Mouse (Mus musculus): Measurements from ENCODE around the gene 2310030G06Rik. TPM values are rescaled to one million over a fixed set of nuclear protein-coding genes. Genes with fewer than 3 reads are reported as not detected.

Gene 2310030G06Rik
- polyA plus RNA-seq (2012; rRNA removed), result 22.3 and 24.6 TPM in 2 replicates

- DNase-seq (ENCODE audit: low read depth), result peak; percentile 46
These were observed at the start of gene 2310030G06Rik for GRCm38 (mm10) chr9:50746214-50746677. TSS of gene 2310030G06Rik (minus strand) at chr9:50746536.

GRCm38 (mm10) chr9:50795266-50795665 lies 48.9 kb upstream of the 2310030G06Rik start:
- DNase-seq (ENCODE audit: low read depth), result no peak

- no peak for DNase-seq (ENCODE audit: low read depth)
These were observed 35.8 kb upstream of the 2310030G06Rik start for GRCm38 (mm10) chr9:50782155-50782554.

GRCm38 (mm10) chr9:50776162-50776760 lies 29.9 kb upstream of the 2310030G06Rik start:
- no peak for DNase-seq (ENCODE audit: low read depth)

GRCm38 (mm10) chr9:50775662-50776126 lies 29.4 kb upstream of the 2310030G06Rik start:
- no peak for DNase-seq (ENCODE audit: low read depth)

- DNase-seq (ENCODE audit: low read depth), result no peak
These were observed 28.8 kb upstream of the 2310030G06Rik start, which contains the start of the genes Alg9 and 1110032A03Rik for GRCm38 (mm10) chr9:50774991-50775612. TSS of gene Alg9 (plus strand) at chr9:50775019. TSS of gene 1110032A03Rik (minus strand) at chr9:50775520.

GRCm38 (mm10) chr9:50774026-50774462 lies 27.7 kb upstream of the 2310030G06Rik start:
- no peak for DNase-seq (ENCODE audit: low read depth)

- DNase-seq (ENCODE audit: low read depth), result no peak
These were observed 23.7 kb upstream of the 2310030G06Rik start for GRCm38 (mm10) chr9:50770011-50770410.

- DNase-seq (ENCODE audit: low read depth), result peak; percentile 86
These were observed 22.0 kb upstream of the 2310030G06Rik start, which contains the start of gene Fdxacb1 for GRCm38 (mm10) chr9:50768107-50769002. TSS of gene Fdxacb1 (plus strand) at chr9:50768236.

- DNase-seq (ENCODE audit: low read depth), result no peak
These were observed 21.3 kb upstream of the 2310030G06Rik start for GRCm38 (mm10) chr9:50767531-50768106.

GRCm38 (mm10) chr9:50763331-50763730 lies 17.0 kb upstream of the 2310030G06Rik start:
- DNase-seq (ENCODE audit: low read depth), result no peak

- DNase-seq (ENCODE audit: low read depth), result no peak
These were observed 15.3 kb upstream of the 2310030G06Rik start for GRCm38 (mm10) chr9:50761520-50762243.

GRCm38 (mm10) chr9:50756711-50757110 lies 10.4 kb upstream of the 2310030G06Rik start:
- no peak for DNase-seq (ENCODE audit: low read depth)

- DNase-seq (ENCODE audit: low read depth), result no peak
These were observed 7.6 kb upstream of the 2310030G06Rik start for GRCm38 (mm10) chr9:50753947-50754346.

GRCm38 (mm10) chr9:50752784-50753615 lies 6.7 kb upstream of the 2310030G06Rik start:
- DNase-seq (ENCODE audit: low read depth), result no peak

- peak; percentile 37 for DNase-seq (ENCODE audit: low read depth)
These were observed 5.8 kb upstream of the 2310030G06Rik start, which contains the start of gene Hspb2 for GRCm38 (mm10) chr9:50752054-50752602. TSS of gene Hspb2 (minus strand) at chr9:50752354.

- DNase-seq (ENCODE audit: low read depth), result no peak
These were observed 5.0 kb upstream of the 2310030G06Rik start, which contains the start of gene Cryab for GRCm38 (mm10) chr9:50751323-50751722. TSS of gene Cryab (plus strand) at chr9:50751325.

- DNase-seq (ENCODE audit: low read depth), result no peak
These were observed 4.4 kb upstream of the 2310030G06Rik start for GRCm38 (mm10) chr9:50750706-50751105.

GRCm38 (mm10) chr9:50745806-50746205 lies 530 bp downstream of the 2310030G06Rik start:
- DNase-seq (ENCODE audit: low read depth), result peak; percentile 52

All from gonadal fat pad, adult 2 months (tissue).